Mouse (Mus musculus) cerebellum, postnatal 4 days (tissue): ENCODE measurements around the gene Fam118b.
A peak's percentile ranks its signal among the peaks of the same experiment; 100 is the strongest.

Experiments
- DNase-seq, 2 experiments: peaks; one replicate each; pipeline ENCODE4 v3.0.0; 2022; ENCODE audit warnings: low spot score in 2 of 2, mixed read lengths in 1 of 2

Gene Fam118b

GRCm38 (mm10) chr9:35198351-35198750, 69.3 kb downstream of the Fam118b start:
- no peak for DNase-seq

- no peak for DNase-seq
These were observed 70.0 kb downstream of the Fam118b start for GRCm38 (mm10) chr9:35197625-35198024.

GRCm38 (mm10) chr9:35194048-35194447, 73.6 kb downstream of the Fam118b start:
- no peak for DNase-seq

GRCm38 (mm10) chr9:35192983-35193542, 74.5 kb downstream of the Fam118b start:
- no peak for DNase-seq

GRCm38 (mm10) chr9:35188700-35189099, 78.9 kb downstream of the Fam118b start:
- peak; percentile 34 to 63 for DNase-seq

GRCm38 (mm10) chr9:35187351-35187903, 80.2 kb downstream of the Fam118b start:
- DNase-seq = no peak

- no peak for DNase-seq
These were observed 81.2 kb downstream of the Fam118b start for GRCm38 (mm10) chr9:35186430-35186829.

- no peak for DNase-seq
These were observed 84.2 kb downstream of the Fam118b start for GRCm38 (mm10) chr9:35183359-35183758.

GRCm38 (mm10) chr9:35182832-35183231, 84.8 kb downstream of the Fam118b start:
- no peak for DNase-seq

- DNase-seq = no peak
These were observed 91.4 kb downstream of the Fam118b start for GRCm38 (mm10) chr9:35176124-35176659.

GRCm38 (mm10) chr9:35175251-35176123, 92.1 kb downstream of the Fam118b start, which contains the start of gene Dcps:
TSS of gene Dcps (minus strand) at chr9:35176061.
- peak; percentile 79 to 89 for DNase-seq

- DNase-seq = no peak
These were observed 94.3 kb downstream of the Fam118b start for GRCm38 (mm10) chr9:35173331-35173730.

GRCm38 (mm10) chr9:35170071-35170470, 97.5 kb downstream of the Fam118b start:
- no peak for DNase-seq
